Mouse (Mus musculus) G1E (cell line): ENCODE results near the gene Scaf11.

ENCODE experiments used
- CTCF ChIP-seq: IDR thresholded peaks from 2 replicates; pipeline ENCODE4 v1.5.1; 2012; ENCODE audit warnings: low read depth, low read length, inconsistent platforms, mixed read lengths
- GATA1 ChIP-seq: IDR thresholded peaks from 2 replicates; pipeline ENCODE4 v1.6.1; 2012; ENCODE audit warnings: borderline replicate concordance, low read length, inconsistent platforms, mixed read lengths
- TAL1 ChIP-seq: conservative IDR thresholded peaks from 2 replicates; pipeline ENCODE4 v1.6.1; 2012; ENCODE audit warnings: low read depth, low read length, inconsistent platforms, mixed read lengths

DNA sequence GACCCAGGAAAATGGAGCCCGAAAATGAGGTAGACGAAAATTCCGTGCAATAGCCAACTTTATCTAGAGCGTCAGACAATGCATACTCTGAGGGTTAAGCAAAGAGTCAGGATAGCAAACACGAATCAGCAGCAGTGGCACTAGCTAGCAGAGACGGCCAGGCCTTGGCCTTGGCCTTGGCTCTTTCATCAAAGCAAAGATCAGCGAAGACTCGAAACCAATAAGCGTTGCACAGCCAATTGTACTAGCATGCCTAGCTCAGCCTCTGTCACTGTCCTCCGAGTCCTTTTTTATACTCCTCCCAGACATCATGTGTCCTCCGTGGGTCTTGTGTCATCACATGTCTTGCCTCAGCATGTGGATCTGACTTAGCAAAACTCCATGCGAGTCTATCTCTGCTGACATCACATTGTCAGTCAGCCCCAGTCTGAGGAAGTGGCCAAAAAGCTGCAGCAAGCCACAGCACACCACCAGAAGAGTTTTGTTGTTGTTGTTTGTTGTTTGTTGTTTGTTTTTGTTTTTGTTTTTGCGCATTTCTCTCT is 5.8 kb upstream of the Scaf11 start:
- TF ChIP-seq CTCF (no peak), TAL1 (no peak), GATA1 (no peak)
